ENCODE assay signal across 9 mouse cellular contexts in genomic region chr17:34660259-34660820, GRCm38 (mm10). TPM values are rescaled to one million over a fixed set of nuclear protein-coding genes. Genes with fewer than 3 reads are reported as not detected.
DNase-seq lines count a peak whose midpoint lies in the region; ATAC-seq and TF ChIP-seq lines count a peak whose summit lies in the region.
"Had no signal": no experiment of that assay in that cellular context is flagged by ENCODE, and none has a peak within 500 bp of the region (broad histone marks: within the 10 kb centered on the region; RNA-seq: fewer than 3 reads in every experiment).

No protein-coding gene starts in this region.

- TF ChIP-seq EP300 in stomach, postnatal 0 days (optimal IDR thresholded peaks at IDR 0.05) = no peak

- peaks cover 18% of the 10 kb centered on the region for H3K4me1 ChIP-seq in heart, embryonic 11.5 days (ENCODE audit: control insufficient read depth, insufficient read depth, low read length)
- H3K4me1 ChIP-seq in neural tube, embryonic 15.5 days = peaks cover 18% of the 10 kb centered on the region
- no peaks in the 10 kb centered on the region; the same call in 1 of the 2 replicates for H3K4me1 ChIP-seq in stomach, postnatal 0 days (replicated peaks; ENCODE audit: control insufficient read depth, insufficient read depth)

- TF ChIP-seq CTCF in stomach, postnatal 0 days (IDR thresholded peaks at IDR 0.05; ENCODE audit: low read depth) = no peak

- no peak for ATAC-seq in heart, embryonic 11.5 days (replicated peaks; ENCODE audit: insufficient number of reproducible peaks, low FRiP score, low TSS enrichment)
- no peak; the same call in 1 of the 2 replicates for ATAC-seq in neural tube, embryonic 15.5 days (ENCODE audit: low FRiP score)
- ATAC-seq in stomach, postnatal 0 days (ENCODE audit: low FRiP score, low TSS enrichment) = no peak
- ATAC-seq in monocyte, adult 5-6 weeks (replicated peaks; ENCODE audit: insufficient number of reproducible peaks, low FRiP score, low TSS enrichment, poor library complexity, severe bottlenecking) = no peak

- no peak overlapping the region for H3K27ac ChIP-seq in heart, embryonic 11.5 days (ENCODE audit: low read depth, low read length)
- H3K27ac ChIP-seq in neural tube, embryonic 15.5 days (replicated peaks) = no peak overlapping the region
- peak overlapping the region; percentile 78 for H3K27ac ChIP-seq in stomach, postnatal 0 days (replicated peaks)

- peak; percentile 58 to 77 for DNase-seq in heart, adult 18-20 months
- DNase-seq in neural tube, embryonic 10.5 days (ENCODE audit: extremely low spot score, low spot score) = no peak
- DNase-seq in heart, postnatal 4 days = peak; percentile 47
- no peak for DNase-seq in stomach, postnatal 0 days (ENCODE audit: low spot score)
- DNase-seq in cerebellum, adult 11-12 months = no peak

- 34% methylated on average over 10 of the region's 11 CpGs for WGBS in heart, embryonic 11.5 days (ENCODE audit: insufficient replicate concordance)
- WGBS in neural tube, embryonic 15.5 days = 44% methylated on average over 10 of the region's 11 CpGs
- WGBS in stomach, postnatal 0 days = 24% methylated on average over 11 of the region's 11 CpGs

- H3K9ac ChIP-seq in heart, embryonic 11.5 days (ENCODE audit: low read depth, low read length) = no peak overlapping the region
- no peak overlapping the region for H3K9ac ChIP-seq in neural tube, embryonic 15.5 days (replicated peaks)
- peak overlapping the region; percentile 47 for H3K9ac ChIP-seq in stomach, postnatal 0 days (ENCODE audit: low read length)

- H3K4me2 ChIP-seq in heart, embryonic 11.5 days = no peak overlapping the region
- H3K4me2 ChIP-seq in neural tube, embryonic 15.5 days = peak overlapping the region; percentile 44; the same call in 1 of the 2 replicates
- H3K4me2 ChIP-seq in stomach, postnatal 0 days (replicated peaks; ENCODE audit: low read depth) = peak overlapping the region; percentile 46

- no peaks in the 10 kb centered on the region for H3K36me3 ChIP-seq in heart, embryonic 11.5 days (ENCODE audit: control insufficient read depth, insufficient read depth, low read length)
- H3K36me3 ChIP-seq in neural tube, embryonic 15.5 days = no peaks in the 10 kb centered on the region
- H3K36me3 ChIP-seq in stomach, postnatal 0 days (ENCODE audit: control insufficient read depth, insufficient read depth, low read length) = no peaks in the 10 kb centered on the region

- no peak overlapping the region for H3K4me3 ChIP-seq in heart, embryonic 11.5 days (ENCODE audit: low read depth, low read length)
- H3K4me3 ChIP-seq in neural tube, embryonic 15.5 days (replicated peaks) = no peak overlapping the region
- H3K4me3 ChIP-seq in stomach, postnatal 0 days (ENCODE audit: low read depth, low read length) = peak overlapping the region; percentile 31; the same call in 1 of the 2 replicates

- H3K27me3 ChIP-seq in heart, embryonic 11.5 days (ENCODE audit: control insufficient read depth, insufficient read depth, low read length) = peaks cover 31% of the 10 kb centered on the region
- peaks cover 37% of the 10 kb centered on the region for H3K27me3 ChIP-seq in neural tube, embryonic 15.5 days (replicated peaks)
- H3K27me3 ChIP-seq in stomach, postnatal 0 days (ENCODE audit: control insufficient read depth, insufficient read depth, low read length) = peaks cover 2% of the 10 kb centered on the region; the same call in 1 of the 2 replicates

- no peaks in the 10 kb centered on the region for H3K9me3 ChIP-seq in heart, embryonic 11.5 days (replicated peaks; ENCODE audit: control insufficient read depth, low read length)
- H3K9me3 ChIP-seq in neural tube, embryonic 15.5 days (replicated peaks) = no peaks in the 10 kb centered on the region
- H3K9me3 ChIP-seq in stomach, postnatal 0 days (ENCODE audit: control insufficient read depth, low read length) = no peaks in the 10 kb centered on the region

RNA-seq across cellular contexts. Expression of gene Tnxb, which starts 10.0 kb away (rescaled TPM):
- total RNA-seq in heart, adult 18-20 months (2021) = 10 to 100 TPM; 22.9 to 26.5 TPM
- 0.24 and 0.27 TPM in 2 replicates for polyA plus RNA-seq in heart, embryonic 11.5 days (2014; fragmentation: Nextera tagmentation; extraction: Ambion mirVana)
- 0.50 and 0.64 TPM in 2 replicates for polyA plus RNA-seq in neural tube, embryonic 15.5 days (2015; fragmentation: Nextera tagmentation; extraction: Ambion mirVana)
- total RNA-seq in heart, postnatal 4 days (2021) = 10 to 100 TPM; 47.1 to 54.2 TPM
- 1.9 and 2.4 TPM in 2 replicates for polyA plus RNA-seq in stomach, postnatal 0 days (2015; fragmentation: Nextera tagmentation; extraction: Ambion mirVana)
- total RNA-seq in monocyte, adult 5-6 weeks (2017) = not detected in 3 replicates

RNA-seq across cellular contexts. Expression of gene Atf6b, which starts 13.4 kb away (rescaled TPM):
- total RNA-seq in heart, adult 18-20 months (2021) = 10 to 100 TPM; 15.5 to 17.2 TPM
- polyA plus RNA-seq in heart, embryonic 11.5 days (2014; fragmentation: Nextera tagmentation; extraction: Ambion mirVana) = 41.0 and 49.8 TPM in 2 replicates
- 109 and 112 TPM in 2 replicates for polyA plus RNA-seq in neural tube, embryonic 15.5 days (2015; fragmentation: Nextera tagmentation; extraction: Ambion mirVana)
- total RNA-seq in heart, postnatal 4 days (2021) = 10 to 100 TPM; 22.3 to 24.4 TPM
- polyA plus RNA-seq in stomach, postnatal 0 days (2015; fragmentation: Nextera tagmentation; extraction: Ambion mirVana) = 35.4 and 39.3 TPM in 2 replicates
- 17.4 to 26.0 TPM (median 23.4 TPM) in 3 replicates for total RNA-seq in monocyte, adult 5-6 weeks (2017)

RNA-seq across cellular contexts. Expression of gene Fkbpl, which starts 15.8 kb away (rescaled TPM):
- 1 to 10 TPM; 5.8 to 6.5 TPM for total RNA-seq in heart, adult 18-20 months (2021)
- polyA plus RNA-seq in heart, embryonic 11.5 days (2014; fragmentation: Nextera tagmentation; extraction: Ambion mirVana) = 10.9 and 11.4 TPM in 2 replicates
- 14.9 and 15.8 TPM in 2 replicates for polyA plus RNA-seq in neural tube, embryonic 15.5 days (2015; fragmentation: Nextera tagmentation; extraction: Ambion mirVana)
- total RNA-seq in heart, postnatal 4 days (2021) = 1 to 10 TPM; 6.1 to 9.5 TPM
- polyA plus RNA-seq in stomach, postnatal 0 days (2015; fragmentation: Nextera tagmentation; extraction: Ambion mirVana) = 12.4 and 12.8 TPM in 2 replicates
- 5.6 to 15.1 TPM (median 6.4 TPM) in 3 replicates for total RNA-seq in monocyte, adult 5-6 weeks (2017)

RNA-seq across cellular contexts. Expression of gene Prrt1, which starts 31.0 kb away (rescaled TPM):
- 1 to 10 TPM in 1 of 2 experiments, under 1 TPM in 1; 0.93 to 1.5 TPM for total RNA-seq in heart, adult 18-20 months (2021)
- not detected in 2 replicates for polyA plus RNA-seq in heart, embryonic 11.5 days (2014; fragmentation: Nextera tagmentation; extraction: Ambion mirVana)
- 6.3 and 7.3 TPM in 2 replicates for polyA plus RNA-seq in neural tube, embryonic 15.5 days (2015; fragmentation: Nextera tagmentation; extraction: Ambion mirVana)
- under 1 TPM; 0.52 to 0.91 TPM for total RNA-seq in heart, postnatal 4 days (2021)
- 0.44 and 0.67 TPM in 2 replicates for polyA plus RNA-seq in stomach, postnatal 0 days (2015; fragmentation: Nextera tagmentation; extraction: Ambion mirVana)
- total RNA-seq in monocyte, adult 5-6 weeks (2017) = 0.29 to 1.9 TPM (median 0.75 TPM) in 3 replicates
- polyA plus RNA-seq: C2C12 had no signal

RNA-seq across cellular contexts. Expression of gene Ppt2, which starts 32.0 kb away (rescaled TPM):
- 10 to 100 TPM; 55.5 to 55.8 TPM for total RNA-seq in heart, adult 18-20 months (2021)
- polyA plus RNA-seq in heart, embryonic 11.5 days (2014; fragmentation: Nextera tagmentation; extraction: Ambion mirVana) = 31.7 and 34.3 TPM in 2 replicates
- polyA plus RNA-seq in neural tube, embryonic 15.5 days (2015; fragmentation: Nextera tagmentation; extraction: Ambion mirVana) = 20.1 and 21.3 TPM in 2 replicates
- total RNA-seq in heart, postnatal 4 days (2021) = 10 to 100 TPM; 37.8 to 41.8 TPM
- polyA plus RNA-seq in stomach, postnatal 0 days (2015; fragmentation: Nextera tagmentation; extraction: Ambion mirVana) = 16.5 and 18.7 TPM in 2 replicates
- 30.4 to 67.0 TPM (median 38.4 TPM) in 3 replicates for total RNA-seq in monocyte, adult 5-6 weeks (2017)

Comparison
In these comparisons a context has a peak if more than half of its experiments do, and no peak if none do; other contexts are left out.
1. DNase-seq: peak in heart, adult 18-20 months (2 of 2) and heart, postnatal 4 days (single experiment); none in neural tube, embryonic 10.5 days (single experiment), stomach, postnatal 0 days (single experiment) and cerebellum, adult 11-12 months (single experiment).
2. RNA of gene Tnxb, which starts 10.0 kb away (total RNA-seq): 47.1 to 54.2 TPM in heart, postnatal 4 days and 22.9 to 26.5 TPM in heart, adult 18-20 months; not detected in monocyte, adult 5-6 weeks; every median in the first group is over 10 times any median in the second.